Mouse (Mus musculus): ENCODE results near the gene Acot10.

- TF ChIP-seq CTCF (IDR thresholded peaks at IDR 0.05; ENCODE audit: borderline replicate concordance, insufficient read depth, low read depth, low read length) (no peak), POLR2A (IDR thresholded peaks at IDR 0.05; ENCODE audit: borderline replicate concordance, insufficient read depth, low read length) (no peak)
These were observed 45.3 kb upstream of the Acot10 start for GRCm38 (mm10) chr15:20711859-20712258.

All from cerebellum, adult 2 months (tissue).